Mouse (Mus musculus) embryonic facial prominence, embryonic 10.5 days (tissue): ENCODE measurements around the gene Kirrel3. TPM values are rescaled to one million over a fixed set of nuclear protein-coding genes. Genes with fewer than 3 reads are reported as not detected.

Experiments
- DNase-seq: peaks from one replicate; pipeline ENCODE4 v3.0.0-alpha.2; 2017; ENCODE audit warnings: low spot score
- H3K27ac ChIP-seq: fragments of 300-500 bp; sonication (generic); replicated peaks from 2 replicates; pipeline ENCODE4 v1.5.1; 2016; ENCODE audit warnings: mild to moderate bottlenecking
- H3K27me3 ChIP-seq: fragments of 300-500 bp; sonication (generic); replicated peaks from 2 replicates; pipeline ENCODE4 v1.6.1; 2016; ENCODE audit warnings: low read depth, mild to moderate bottlenecking; ENCODE audit not compliant: poor library complexity, severe bottlenecking
- H3K36me3 ChIP-seq: fragments of 300-500 bp; sonication (generic); replicated peaks from 2 replicates; pipeline ENCODE4 v1.6.1; 2016; ENCODE audit warnings: mild to moderate bottlenecking, moderate library complexity
- H3K4me1 ChIP-seq: fragments of 300-500 bp; sonication (generic); 2 replicates; pipeline ENCODE4 v1.6.1; 2016
- H3K4me3 ChIP-seq: fragments of 300-500 bp; sonication (generic); 2 replicates; pipeline ENCODE4 v1.5.1; 2016; ENCODE audit warnings: mild to moderate bottlenecking, moderate library complexity
- H3K9me3 ChIP-seq: fragments of 300-500 bp; sonication (generic); 2 replicates; pipeline ENCODE4 v1.6.1; 2016; ENCODE audit warnings: mild to moderate bottlenecking
- WGBS: fragments of 180-500 bp; shearing (Covaris S2); methylation state at CpG from one replicate; pipeline ENCODE4 v1.1.7; 2016; 5-methylcytosine and 5-hydroxymethylcytosine counted together
- polyA plus RNA-seq: library from polyadenylated mRNA; unstranded; fragments of >200 nt; fragmentation: Nextera tagmentation; extraction: Ambion mirVana; gene quantifications from 2 replicates; pipeline ENCODE4 v1.2.1, GENCODE M21; 2016

Gene Kirrel3
- polyA plus RNA-seq, 1 experiment from 2014 or later = 2.3 TPM

DNA sequence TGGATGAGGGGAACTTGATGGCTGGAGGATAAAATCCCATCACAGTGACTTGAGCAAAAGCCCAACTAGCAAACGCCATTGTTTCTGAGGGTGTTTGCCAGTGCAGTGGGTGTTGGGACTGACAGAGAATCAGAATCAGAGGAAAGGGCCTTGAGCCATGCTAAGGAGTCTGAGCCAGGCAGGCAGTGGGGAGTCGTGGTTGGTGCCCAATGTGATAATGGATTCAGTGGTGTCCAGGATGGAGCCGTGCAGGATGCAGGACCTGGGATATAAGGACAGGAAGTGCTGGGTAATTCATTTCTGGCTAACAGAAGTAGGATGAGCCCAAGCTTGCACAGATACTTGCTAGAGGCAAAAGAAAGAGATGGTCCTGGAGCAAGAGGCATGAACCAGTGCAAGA lies 477.9 kb downstream of the Kirrel3 start:
- H3K4me3 ChIP-seq = no peak overlapping the region
- H3K9me3 ChIP-seq = no peaks in the 10 kb centered on the region
- peaks cover 20% of the 10 kb centered on the region for H3K27me3 ChIP-seq
- WGBS = 79% methylated on average over 3 of the region's 3 CpGs
- H3K27ac ChIP-seq = no peak overlapping the region
- H3K4me1 ChIP-seq = peaks cover 26% of the 10 kb centered on the region
- no peaks in the 10 kb centered on the region for H3K36me3 ChIP-seq
- no peak for DNase-seq

DNA sequence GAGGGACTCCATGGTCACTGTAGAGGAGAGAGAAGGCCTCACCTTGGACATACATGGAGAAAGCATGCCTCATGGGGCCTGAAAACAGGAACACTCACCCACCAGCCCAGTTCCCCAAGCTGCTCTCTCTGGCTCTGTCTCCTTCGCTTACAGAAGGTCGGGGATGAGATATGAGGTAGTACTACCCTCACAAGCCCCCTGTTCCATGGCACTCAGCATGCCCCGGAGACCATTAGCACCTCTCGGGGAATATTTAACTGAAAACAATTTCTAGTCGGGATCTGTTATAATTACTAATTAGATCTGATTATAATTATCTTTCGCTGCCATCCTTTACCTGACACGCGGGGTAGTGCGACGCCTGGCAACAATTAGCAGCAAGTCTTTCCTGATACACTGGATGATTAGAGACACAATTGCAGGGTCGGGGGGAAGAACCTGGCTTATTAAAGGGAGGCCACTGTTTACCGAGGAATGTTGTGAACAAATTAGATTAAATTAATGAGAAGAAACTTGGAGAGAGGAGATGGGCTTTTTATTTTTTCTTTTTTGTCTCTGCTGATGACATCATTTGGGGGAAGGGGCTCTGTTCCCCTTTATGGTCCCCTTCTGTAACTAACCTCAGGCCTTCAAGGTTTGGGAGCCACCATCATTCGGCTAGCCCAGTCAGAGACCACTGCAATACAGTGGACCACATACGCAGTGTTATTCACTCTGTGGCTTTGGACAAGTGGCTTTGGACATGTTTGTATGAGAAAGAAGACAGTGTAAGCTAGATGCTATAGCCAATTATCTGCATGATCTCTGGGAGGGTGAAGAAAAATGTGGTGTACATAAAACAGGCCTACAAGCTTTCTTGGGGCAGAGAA lies 478.7 kb downstream of the Kirrel3 start:
- Histone ChIP-seq H3K27me3 (peaks cover 20% of the 10 kb centered on the region), H3K4me3 (no peak overlapping the region), H3K9me3 (no peaks in the 10 kb centered on the region), H3K36me3 (no peaks in the 10 kb centered on the region), H3K4me1 (peaks cover 26% of the 10 kb centered on the region), H3K27ac (peak overlapping the region; percentile 41; the same call in 1 of the 2 replicates)
- WGBS = 50% methylated on average over 14 of the region's 14 CpGs
- DNase-seq = peak; percentile 16

- peaks cover 26% of the 10 kb centered on the region for H3K4me1 ChIP-seq
- WGBS = 13% methylated on average over 4 of the region's 4 CpGs
- peaks cover 20% of the 10 kb centered on the region for H3K27me3 ChIP-seq
- H3K36me3 ChIP-seq = no peaks in the 10 kb centered on the region
- H3K27ac ChIP-seq = peak overlapping the region; percentile 41; the same call in 1 of the 2 replicates
- no peak overlapping the region for H3K4me3 ChIP-seq
- no peaks in the 10 kb centered on the region for H3K9me3 ChIP-seq
- peak; percentile 44 for DNase-seq
These were observed 479.3 kb downstream of the Kirrel3 start for GRCm38 (mm10) chr9:34965041-34965415.

- WGBS = 84% methylated on average over 6 of the region's 6 CpGs
- Histone ChIP-seq H3K9me3 (no peaks in the 10 kb centered on the region), H3K4me3 (no peak overlapping the region), H3K27ac (no peak overlapping the region), H3K4me1 (peaks cover 18% of the 10 kb centered on the region), H3K36me3 (no peaks in the 10 kb centered on the region), H3K27me3 (peaks cover 11% of the 10 kb centered on the region)
- DNase-seq = no peak
These were observed 482.1 kb downstream of the Kirrel3 start for GRCm38 (mm10) chr9:34967772-34968171.

DNA sequence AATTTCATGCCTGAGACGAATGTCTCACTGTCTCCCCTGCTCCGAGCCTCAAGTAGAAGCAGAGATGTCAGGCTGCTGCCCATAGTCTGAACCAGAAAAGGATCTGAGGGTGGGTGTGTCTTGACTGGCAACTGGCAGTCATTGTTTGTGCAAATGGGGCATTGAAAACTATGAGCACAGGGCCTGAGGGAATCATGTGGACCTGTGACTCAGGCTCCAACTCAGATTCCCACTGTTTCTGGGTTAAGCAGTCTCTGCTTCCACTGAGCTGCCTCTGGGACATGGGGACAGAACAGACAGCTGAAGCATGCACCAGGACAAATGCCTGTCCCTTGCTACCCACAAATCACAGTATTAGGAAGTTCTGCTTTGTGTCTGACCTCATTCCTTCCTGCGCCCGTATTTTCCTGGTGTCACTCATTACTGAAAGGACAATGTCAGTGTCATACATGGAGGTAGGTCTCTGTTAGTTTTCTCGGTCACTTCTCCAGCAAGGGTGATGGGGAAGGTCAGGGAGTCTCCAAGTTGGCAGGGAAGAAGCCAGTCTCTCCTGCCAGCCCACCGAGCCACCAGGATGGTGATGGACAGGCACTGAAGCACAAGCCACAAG lies 484.3 kb downstream of the Kirrel3 start:
- DNase-seq = no peak
- H3K27me3 ChIP-seq = no peaks in the 10 kb centered on the region; the same call in 1 of the 2 replicates
- WGBS = 74% methylated on average over 6 of the region's 6 CpGs
- H3K36me3 ChIP-seq = no peaks in the 10 kb centered on the region
- H3K4me1 ChIP-seq = peaks cover 6% of the 10 kb centered on the region
- no peak overlapping the region for H3K27ac ChIP-seq
- H3K9me3 ChIP-seq = no peaks in the 10 kb centered on the region
- H3K4me3 ChIP-seq = no peak overlapping the region

GRCm38 (mm10) chr9:34974326-34974725 lies 488.6 kb downstream of the Kirrel3 start:
- 96% methylated on average over 1 of the region's 1 CpGs for WGBS
- Histone ChIP-seq H3K27ac (no peak overlapping the region), H3K27me3 (no peaks in the 10 kb centered on the region; the same call in 1 of the 2 replicates), H3K4me1 (no peaks in the 10 kb centered on the region), H3K4me3 (no peak overlapping the region), H3K36me3 (no peaks in the 10 kb centered on the region), H3K9me3 (no peaks in the 10 kb centered on the region)
- no peak for DNase-seq

- no peak overlapping the region for H3K27ac ChIP-seq
- H3K36me3 ChIP-seq = no peaks in the 10 kb centered on the region
- H3K4me1 ChIP-seq = no peaks in the 10 kb centered on the region
- no peak for DNase-seq
- H3K9me3 ChIP-seq = no peaks in the 10 kb centered on the region
- no peak overlapping the region for H3K4me3 ChIP-seq
- WGBS = 91% methylated on average over 6 of the region's 6 CpGs
- no peaks in the 10 kb centered on the region; the same call in 1 of the 2 replicates for H3K27me3 ChIP-seq
These were observed 489.6 kb downstream of the Kirrel3 start for GRCm38 (mm10) chr9:34975245-34975644.

DNA sequence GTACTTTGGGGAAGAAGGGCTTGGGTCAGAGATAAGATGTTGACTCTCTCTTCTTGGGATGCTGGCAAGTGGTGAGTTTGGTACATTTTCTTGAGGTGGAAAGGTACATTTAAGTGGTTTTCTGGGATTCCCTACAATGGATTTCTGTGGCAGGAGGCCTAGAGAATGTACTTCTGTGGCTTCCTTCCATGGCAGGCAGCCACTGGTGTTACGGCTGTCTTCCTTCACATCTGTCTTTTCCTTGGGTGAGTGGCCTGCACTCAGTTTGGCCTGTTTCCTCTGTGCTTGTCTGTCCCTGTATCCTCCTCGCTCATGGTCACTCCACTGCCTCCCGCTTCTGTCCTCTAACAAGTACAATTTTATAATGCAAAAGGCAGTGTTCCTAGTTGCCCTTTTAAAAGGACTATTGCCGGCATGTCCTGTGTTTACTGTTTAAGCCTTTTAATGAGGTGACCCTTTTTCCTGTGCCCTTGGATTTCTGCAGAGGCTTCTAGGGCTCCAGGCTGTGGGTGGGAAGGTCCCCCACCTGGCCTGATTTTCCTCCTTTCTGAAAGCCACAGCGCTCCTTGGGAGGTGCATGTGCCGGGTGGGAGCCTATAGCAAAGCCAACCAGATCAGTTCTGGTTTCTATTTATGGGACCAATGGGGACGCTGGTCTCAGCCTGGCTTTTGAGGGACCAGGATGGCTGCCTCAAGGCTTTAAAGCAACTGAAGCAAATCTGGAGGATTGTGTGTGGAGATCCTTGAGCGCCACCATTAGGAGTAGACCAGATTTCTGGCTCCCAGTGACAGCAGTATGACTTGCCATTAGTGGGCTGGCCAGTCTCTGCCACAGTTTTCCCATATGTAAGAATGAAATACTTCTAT lies 491.1 kb downstream of the Kirrel3 start:
- H3K4me3 ChIP-seq = no peak overlapping the region
- H3K27ac ChIP-seq = no peak overlapping the region
- no peaks in the 10 kb centered on the region for H3K36me3 ChIP-seq
- no peaks in the 10 kb centered on the region for H3K27me3 ChIP-seq
- no peaks in the 10 kb centered on the region for H3K4me1 ChIP-seq
- 80% methylated on average over 8 of the region's 8 CpGs for WGBS
- no peaks in the 10 kb centered on the region for H3K9me3 ChIP-seq
- no peak for DNase-seq

DNA sequence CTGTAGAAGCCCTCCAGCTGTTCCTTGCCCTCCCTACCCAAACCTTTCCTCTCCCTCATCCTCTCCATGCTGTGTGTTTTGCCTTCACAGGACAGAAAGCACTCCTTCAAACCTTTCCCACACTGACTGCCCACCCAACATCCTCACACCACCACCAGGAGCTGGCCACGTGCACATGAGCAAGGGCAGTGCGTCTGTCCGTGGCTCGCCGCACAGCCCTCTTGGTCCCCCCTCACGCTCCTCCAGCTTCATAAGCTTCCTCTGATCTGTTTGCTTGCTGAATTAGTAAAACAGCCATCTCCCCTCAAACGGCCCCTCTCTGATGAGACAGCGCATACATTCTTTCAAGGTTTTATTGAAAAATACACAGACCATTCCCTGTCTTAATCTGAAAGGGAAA lies 492.0 kb downstream of the Kirrel3 start:
- no peak overlapping the region for H3K27ac ChIP-seq

DNA sequence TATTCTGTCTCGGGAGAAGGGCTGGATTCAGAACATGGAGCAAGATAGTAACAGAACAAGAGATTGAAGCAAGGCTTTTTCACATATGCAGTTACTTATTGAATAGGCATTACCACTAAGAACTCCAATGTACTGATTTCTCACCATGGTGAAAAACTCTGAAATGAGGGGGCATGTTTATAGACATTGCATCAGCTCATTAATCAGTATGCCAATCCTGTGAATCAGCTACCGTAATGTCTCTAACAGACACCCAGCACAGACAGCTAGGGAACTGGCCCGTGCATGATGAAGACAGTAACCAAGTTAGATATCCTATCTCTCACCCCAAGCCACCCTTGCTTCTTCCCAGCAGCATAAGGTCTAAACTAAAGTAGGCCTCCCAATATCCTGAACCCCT lies 492.5 kb downstream of the Kirrel3 start:
- H3K27me3 ChIP-seq = no peaks in the 10 kb centered on the region
- no peak for DNase-seq
- no peaks in the 10 kb centered on the region for H3K36me3 ChIP-seq
- no peaks in the 10 kb centered on the region for H3K9me3 ChIP-seq
- H3K4me1 ChIP-seq = no peaks in the 10 kb centered on the region
- H3K27ac ChIP-seq = no peak overlapping the region
- H3K4me3 ChIP-seq = no peak overlapping the region
- 80% methylated on average over 3 of the region's 3 CpGs for WGBS

More for the DNA sequence above, 492.0 kb downstream of the Kirrel3 start:
- 83% methylated on average over 8 of the region's 8 CpGs for WGBS
- no peaks in the 10 kb centered on the region for H3K27me3 ChIP-seq
- DNase-seq = no peak
- H3K4me3 ChIP-seq = no peak overlapping the region
- H3K9me3 ChIP-seq = no peaks in the 10 kb centered on the region
- H3K4me1 ChIP-seq = no peaks in the 10 kb centered on the region
- no peaks in the 10 kb centered on the region for H3K36me3 ChIP-seq

- no peak overlapping the region for H3K27ac ChIP-seq
- no peaks in the 10 kb centered on the region for H3K9me3 ChIP-seq
- H3K27me3 ChIP-seq = peaks cover 11% of the 10 kb centered on the region
- DNase-seq = no peak
- no peaks in the 10 kb centered on the region for H3K36me3 ChIP-seq
- WGBS = 90% methylated on average over 5 of the region's 5 CpGs
- H3K4me1 ChIP-seq = peaks cover 4% of the 10 kb centered on the region
- no peak overlapping the region for H3K4me3 ChIP-seq
These were observed 495.0 kb downstream of the Kirrel3 start for GRCm38 (mm10) chr9:34980516-34981265.
